ENCODE assay signal across 19 mouse cellular contexts in genomic region chr16:10723816-10724647, GRCm38 (mm10).
DNase-seq lines count a peak whose midpoint lies in the region; ATAC-seq and TF ChIP-seq lines count a peak whose summit lies in the region.
"Had no signal": no experiment of that assay in that cellular context is flagged by ENCODE, and none has a peak within 500 bp of the region (broad histone marks: within the 10 kb centered on the region; RNA-seq: fewer than 3 reads in every experiment).

No protein-coding gene starts in this region.

- TF ChIP-seq CTCF in lung, postnatal 0 days (IDR thresholded peaks at IDR 0.05) = peak; percentile 8
- TF ChIP-seq CTCF in CH12.LX (conservative IDR thresholded peaks at IDR 0.05 in 1 of 2, IDR thresholded peaks at IDR 0.05 in 1 of 2; ENCODE audit: low read depth in 2 of 2, low read length in 2 of 2) = peak in 1 of 2 experiments; percentile 38; a peak in 2 of 4 replicates

- no peak for TF ChIP-seq EP300 in lung, postnatal 0 days (IDR thresholded peaks at IDR 0.05)
- no peak for TF ChIP-seq EP300 in CH12.LX (IDR thresholded peaks at IDR 0.05; ENCODE audit: low read length)

- H3K9me3 ChIP-seq in lung, postnatal 0 days (ENCODE audit: low read length) = no peaks in the 10 kb centered on the region
- H3K9me3 ChIP-seq in CH12.LX (replicated peaks; ENCODE audit: low read length) = no peaks in the 10 kb centered on the region
- H3K9me3 ChIP-seq in forebrain, embryonic 16.5 days (ENCODE audit: control insufficient read depth, low read length) = no peaks in the 10 kb centered on the region
- H3K9me3 ChIP-seq: embryonic facial prominence, embryonic 13.5 days; heart, embryonic 12.5 days; hindbrain, embryonic 13.5 days; limb, embryonic 13.5 days; liver, embryonic 13.5 days; neural tube, embryonic 12.5 days had no signal

- in situ Hi-C loops in CH12.LX (cut with MboI; ENCODE audit: low pct_ligation_motif_present, low pct_unique_long_range_greater_than_20kb, low sequenced_read_pairs) = no loop called here

- TF ChIP-seq POLR2A in CH12.LX (IDR thresholded peaks at IDR 0.05; ENCODE audit: low read depth, low read length) = no peak

- TF ChIP-seq RAD21 in CH12.LX (IDR thresholded peaks at IDR 0.05; ENCODE audit: low read depth, low read length) = peak; percentile 6

- H3K4me2 ChIP-seq in lung, postnatal 0 days (replicated peaks; ENCODE audit: low read depth, low read length) = no peak overlapping the region
- H3K4me2 ChIP-seq in CH12.LX (ENCODE audit: insufficient read depth, low read depth, poor library complexity, severe bottlenecking) = no peak overlapping the region
- H3K4me2 ChIP-seq in forebrain, embryonic 16.5 days (ENCODE audit: low read length) = no peak overlapping the region
- H3K4me2 ChIP-seq: embryonic facial prominence, embryonic 13.5 days; heart, embryonic 12.5 days; hindbrain, embryonic 13.5 days; limb, embryonic 13.5 days; liver, embryonic 13.5 days; neural tube, embryonic 12.5 days had no signal

- no peak overlapping the region for H3K4me3 ChIP-seq in lung, postnatal 0 days (ENCODE audit: low read depth, low read length)
- H3K4me3 ChIP-seq in CH12.LX (replicated peaks in 1 of 3; ENCODE audit: low read depth in 2 of 3, low read length in 2 of 3, poor library complexity in 1 of 3) = no peak overlapping the region
- H3K4me3 ChIP-seq in forebrain, embryonic 16.5 days (replicated peaks; ENCODE audit: low read length) = no peak overlapping the region
- H3K4me3 ChIP-seq: embryonic facial prominence, embryonic 13.5 days; heart, embryonic 12.5 days; hindbrain, embryonic 13.5 days; limb, embryonic 13.5 days; liver, embryonic 13.5 days; neural tube, embryonic 12.5 days had no signal

- WGBS in lung, postnatal 0 days = 46% methylated on average over 5 of the region's 5 CpGs
- WGBS in forebrain, embryonic 16.5 days = 82% methylated on average over 5 of the region's 5 CpGs

- ATAC-seq in cerebellum, adult (ENCODE audit: insufficient number of reproducible peaks, low FRiP score, low TSS enrichment) = no peak
- no peak for ATAC-seq in lung, postnatal 0 days
- ATAC-seq in forebrain, embryonic 16.5 days = no peak
- ATAC-seq: forebrain, embryonic 14.5 days had no signal

- peaks cover 10% of the 10 kb centered on the region; the same call in 1 of the 2 replicates for H3K4me1 ChIP-seq in lung, postnatal 0 days (ENCODE audit: insufficient read depth, low read depth, low read length)
- peaks cover 18 to 38% of the 10 kb centered on the region in 2 experiments for H3K4me1 ChIP-seq in CH12.LX (ENCODE audit: control insufficient read depth in 1 of 2, insufficient read depth in 2 of 2)
- no peaks in the 10 kb centered on the region for H3K4me1 ChIP-seq in forebrain, embryonic 16.5 days (replicated peaks; ENCODE audit: control insufficient read depth, insufficient read depth, low read length)
- H3K4me1 ChIP-seq: embryonic facial prominence, embryonic 13.5 days had no signal

- no peaks in the 10 kb centered on the region for H3K36me3 ChIP-seq in lung, postnatal 0 days (ENCODE audit: insufficient read depth, low read length)
- H3K36me3 ChIP-seq in CH12.LX (replicated peaks in 1 of 2; ENCODE audit: control insufficient read depth in 1 of 2, insufficient read depth in 1 of 2, low read length in 1 of 2) = no peaks in the 10 kb centered on the region
- no peaks in the 10 kb centered on the region for H3K36me3 ChIP-seq in forebrain, embryonic 16.5 days (ENCODE audit: control insufficient read depth, insufficient read depth)
- H3K36me3 ChIP-seq: embryonic facial prominence, embryonic 13.5 days; heart, embryonic 12.5 days; hindbrain, embryonic 13.5 days; limb, embryonic 13.5 days; liver, embryonic 13.5 days; neural tube, embryonic 12.5 days had no signal

- no peak overlapping the region for H3K9ac ChIP-seq in lung, postnatal 0 days (replicated peaks; ENCODE audit: low read depth)
- H3K9ac ChIP-seq in CH12.LX (ENCODE audit: insufficient read depth, low read depth) = 0 out of 2 replicates have a peak overlapping the region, but pooled peaks have one; percentile 20
- no peak overlapping the region for H3K9ac ChIP-seq in forebrain, embryonic 16.5 days (replicated peaks; ENCODE audit: low read depth, low read length)
- H3K9ac ChIP-seq: embryonic facial prominence, embryonic 13.5 days; heart, embryonic 12.5 days; hindbrain, embryonic 13.5 days; limb, embryonic 13.5 days; liver, embryonic 13.5 days; neural tube, embryonic 12.5 days had no signal

- H3K27ac ChIP-seq in lung, postnatal 0 days (ENCODE audit: low read length) = no peak overlapping the region
- no peak overlapping the region for H3K27ac ChIP-seq in CH12.LX (ENCODE audit: insufficient read depth, low read depth)
- H3K27ac ChIP-seq in forebrain, embryonic 16.5 days (ENCODE audit: low read length) = no peak overlapping the region
- H3K27ac ChIP-seq: embryonic facial prominence, embryonic 13.5 days; hindbrain, embryonic 13.5 days; limb, embryonic 13.5 days; liver, embryonic 13.5 days; neural tube, embryonic 12.5 days had no signal

- no peaks in the 10 kb centered on the region for H3K27me3 ChIP-seq in lung, postnatal 0 days (replicated peaks; ENCODE audit: insufficient read depth, low read length)
- H3K27me3 ChIP-seq in CH12.LX (replicated peaks) = no peaks in the 10 kb centered on the region
- no peaks in the 10 kb centered on the region for H3K27me3 ChIP-seq in forebrain, embryonic 16.5 days (replicated peaks; ENCODE audit: control insufficient read depth, insufficient read depth, low read length)
- H3K27me3 ChIP-seq: embryonic facial prominence, embryonic 13.5 days; heart, embryonic 12.5 days; hindbrain, embryonic 13.5 days; liver, embryonic 13.5 days; neural tube, embryonic 12.5 days had no signal

- dilution Hi-C loops in CH12.LX (cut with MboI; ENCODE audit: extremely low pct_ligation_motif_present, extremely low pct_unique_long_range_greater_than_20kb, low sequenced_read_pairs) = no loop called here

- peak; percentile 54 to 66 for DNase-seq in cerebellum, postnatal 10 days
- DNase-seq in lung, postnatal 0 days (ENCODE audit: low spot score) = peak; percentile 26
- DNase-seq in lung, adult 18-20 months = no peak
- no peak for DNase-seq in CH12.LX (ENCODE audit: extremely low read depth)
- DNase-seq in lung, postnatal 4 days = peak; percentile 36 to 62
- DNase-seq in frontal cortex, postnatal 14 days (ENCODE audit: low spot score in 2 of 2) = no peak
- DNase-seq: cerebellum, adult 8-10 months; heart, postnatal 14 days; kidney, adult 9 months; liver, embryonic 13.5 days; thymus, postnatal 25 days had no signal

- H3K79me2 ChIP-seq in CH12.LX (replicated peaks; ENCODE audit: control insufficient read depth, extremely low read depth, insufficient read depth, poor library complexity, severe bottlenecking) = no peaks in the 10 kb centered on the region

TF ChIP-seq in CH12.LX, 34 proteins besides CTCF, POLR2A, EP300 and RAD21:
- TF ChIP-seq MEF2A (IDR thresholded peaks at IDR 0.05; ENCODE audit: borderline replicate concordance, low read depth, low read length) = no peak
- TF ChIP-seq SMC3 (IDR thresholded peaks at IDR 0.05; ENCODE audit: low read depth, low read length) = peak; percentile 37
- TF ChIP-seq MAX (IDR thresholded peaks at IDR 0.05; ENCODE audit: low read length) = 0 out of 2 replicates have a peak, but pooled peaks have one; percentile 30
- peak; percentile 43; the same call in 1 of the 2 replicates for TF ChIP-seq ELF1 (IDR thresholded peaks at IDR 0.05; ENCODE audit: low read depth, low read length)
- TF ChIP-seq MXI1 (IDR thresholded peaks at IDR 0.05; ENCODE audit: low read depth, low read length) = 0 out of 2 replicates have a peak, but pooled peaks have one; percentile 32
TF ChIP-seq in CH12.LX: peak in this region for 4.

Comparison
In these comparisons a context has a peak if more than half of its experiments do, and no peak if none do; other contexts are left out.
1. DNase-seq: peak in cerebellum, postnatal 10 days (2 of 2), lung, postnatal 0 days (single experiment) and lung, postnatal 4 days (2 of 2); none in lung, adult 18-20 months (0 of 2), CH12.LX (single experiment) and frontal cortex, postnatal 14 days (0 of 2).